Mouse (Mus musculus): ENCODE results near the gene Eif5a. TPM values are rescaled to one million over a fixed set of nuclear protein-coding genes. Genes with fewer than 3 reads are reported as not detected.

The Eif5a gene
- polyA plus RNA-seq, 1 experiment, result 702 TPM

DNA sequence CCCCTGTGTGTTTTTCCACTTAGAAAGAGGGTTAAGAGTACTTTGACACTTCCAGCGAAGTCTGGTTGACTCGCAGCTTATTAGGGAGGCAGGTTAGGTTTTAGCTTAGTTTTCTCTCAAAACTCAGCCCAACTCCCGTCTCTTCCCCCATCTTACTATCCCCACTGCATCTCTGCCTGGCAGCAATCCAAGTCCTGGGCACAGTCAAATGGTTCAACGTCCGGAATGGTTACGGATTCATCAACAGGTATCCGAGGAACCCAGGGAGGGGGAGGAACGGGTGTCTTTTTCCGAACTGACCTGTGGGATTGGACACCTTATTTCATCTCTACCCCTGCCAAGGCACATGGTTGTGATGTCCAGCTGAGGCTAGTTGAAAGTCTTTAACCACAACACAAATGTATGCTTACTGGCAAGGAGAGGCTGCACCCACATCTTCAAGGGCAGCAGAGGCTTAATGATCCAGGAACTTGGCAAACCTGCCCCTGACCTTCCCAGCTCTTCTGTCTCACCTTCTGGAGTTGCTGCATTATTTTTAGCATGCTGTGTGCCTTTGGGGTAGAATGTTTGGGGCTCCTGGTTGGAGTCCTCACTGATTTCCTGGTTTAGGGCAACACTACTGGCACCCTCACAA lies 15.1 kb upstream of the Eif5a start:
- TF ChIP-seq POLR2A (IDR thresholded peaks at IDR 0.05; ENCODE audit: control insufficient read depth, low read depth, low read length), result no peak
- no peak for TF ChIP-seq CTCF (IDR thresholded peaks at IDR 0.05; ENCODE audit: control insufficient read depth, insufficient read depth, insufficient replicate concordance, low read depth, low read length)
- Histone ChIP-seq H3K4me3 (ENCODE audit: control insufficient read depth, low read depth, low read length) (peak overlapping the region; percentile 91), H3K27ac (ENCODE audit: control insufficient read depth, insufficient read depth, low read depth, low read length) (peak overlapping the region; percentile 91), H3K36me3 (ENCODE audit: control insufficient read depth, insufficient read depth, low read length) (peaks cover 5% of the 10 kb centered on the region), H3K27me3 (ENCODE audit: control insufficient read depth, insufficient read depth, low read length) (no peaks in the 10 kb centered on the region), H3K4me1 (ENCODE audit: control insufficient read depth, insufficient read depth, low read length) (peaks cover 8% of the 10 kb centered on the region)

- peak overlapping the region; percentile 91 for H3K27ac ChIP-seq (ENCODE audit: control insufficient read depth, insufficient read depth, low read depth, low read length)
- H3K4me3 ChIP-seq (ENCODE audit: control insufficient read depth, low read depth, low read length), result peak overlapping the region; percentile 91
- TF ChIP-seq CTCF (IDR thresholded peaks at IDR 0.05; ENCODE audit: control insufficient read depth, insufficient read depth, insufficient replicate concordance, low read depth, low read length) (no peak), POLR2A (IDR thresholded peaks at IDR 0.05; ENCODE audit: control insufficient read depth, low read depth, low read length) (no peak)
- H3K36me3 ChIP-seq (ENCODE audit: control insufficient read depth, insufficient read depth, low read length), result peaks cover 5% of the 10 kb centered on the region
- no peaks in the 10 kb centered on the region for H3K27me3 ChIP-seq (ENCODE audit: control insufficient read depth, insufficient read depth, low read length)
- H3K4me1 ChIP-seq (ENCODE audit: control insufficient read depth, insufficient read depth, low read length), result peaks cover 8% of the 10 kb centered on the region
Measured at GRCm38 (mm10) chr11:69936156-69936555, 14.4 kb upstream of the Eif5a start.

GRCm38 (mm10) chr11:69935137-69935879 lies 13.6 kb upstream of the Eif5a start, which contains the start of gene Ybx2:
Gene Ybx2, plus strand, starts transcription at chr11:69935796.
- H3K27me3 ChIP-seq (ENCODE audit: control insufficient read depth, insufficient read depth, low read length), result no peaks in the 10 kb centered on the region

GRCm38 (mm10) chr11:69934681-69935080 lies 12.9 kb upstream of the Eif5a start:
- Histone ChIP-seq H3K27ac (ENCODE audit: control insufficient read depth, insufficient read depth, low read depth, low read length) (peak overlapping the region; percentile 98), H3K4me1 (ENCODE audit: control insufficient read depth, insufficient read depth, low read length) (peaks cover 8% of the 10 kb centered on the region), H3K36me3 (ENCODE audit: control insufficient read depth, insufficient read depth, low read length) (peaks cover 2% of the 10 kb centered on the region; the same call in 1 of the 2 replicates), H3K4me3 (ENCODE audit: control insufficient read depth, low read depth, low read length) (peak overlapping the region; percentile 91), H3K27me3 (ENCODE audit: control insufficient read depth, insufficient read depth, low read length) (no peaks in the 10 kb centered on the region)
- TF ChIP-seq CTCF (IDR thresholded peaks at IDR 0.05; ENCODE audit: control insufficient read depth, insufficient read depth, insufficient replicate concordance, low read depth, low read length) (no peak), POLR2A (IDR thresholded peaks at IDR 0.05; ENCODE audit: control insufficient read depth, low read depth, low read length) (no peak)

More at GRCm38 (mm10) chr11:69935137-69935879, 13.6 kb upstream of the Eif5a start, which contains the start of gene Ybx2:
- Histone ChIP-seq H3K4me1 (ENCODE audit: control insufficient read depth, insufficient read depth, low read length) (peaks cover 6% of the 10 kb centered on the region), H3K36me3 (ENCODE audit: control insufficient read depth, insufficient read depth, low read length) (peaks cover 2% of the 10 kb centered on the region; the same call in 1 of the 2 replicates), H3K27ac (ENCODE audit: control insufficient read depth, insufficient read depth, low read depth, low read length) (peak within 1 kb of the TSS; percentile 98), H3K4me3 (ENCODE audit: control insufficient read depth, low read depth, low read length) (peak within 1 kb of the TSS; percentile 91)
- peak; percentile 59; the same call in 1 of the 2 replicates for TF ChIP-seq POLR2A (IDR thresholded peaks at IDR 0.05; ENCODE audit: control insufficient read depth, low read depth, low read length)
- TF ChIP-seq CTCF (IDR thresholded peaks at IDR 0.05; ENCODE audit: control insufficient read depth, insufficient read depth, insufficient replicate concordance, low read depth, low read length), result no peak

DNA sequence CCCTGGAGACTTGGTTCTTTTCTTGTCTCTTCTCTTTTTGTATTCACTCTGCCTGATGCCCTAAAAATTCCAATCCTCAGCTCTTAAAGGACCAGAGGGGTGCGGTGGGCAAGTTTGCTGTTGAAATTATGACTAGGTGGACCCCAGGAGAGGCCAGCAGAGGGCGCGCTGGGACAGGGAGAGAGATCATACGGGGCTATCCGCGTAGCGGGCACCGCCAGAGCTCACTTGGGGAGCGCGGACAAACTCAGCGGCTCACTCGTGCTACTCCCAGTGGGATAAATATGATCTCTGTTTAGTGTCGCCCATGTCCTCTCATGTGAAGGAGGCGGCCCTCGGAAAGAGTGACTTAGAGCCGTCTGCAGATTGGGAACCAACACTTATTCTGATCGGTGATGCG lies 12.4 kb upstream of the Eif5a start:
- H3K27ac ChIP-seq (ENCODE audit: control insufficient read depth, insufficient read depth, low read depth, low read length), result peak overlapping the region; percentile 98
- H3K36me3 ChIP-seq (ENCODE audit: control insufficient read depth, insufficient read depth, low read length), result peaks cover 2% of the 10 kb centered on the region; the same call in 1 of the 2 replicates
- no peaks in the 10 kb centered on the region for H3K27me3 ChIP-seq (ENCODE audit: control insufficient read depth, insufficient read depth, low read length)

DNA sequence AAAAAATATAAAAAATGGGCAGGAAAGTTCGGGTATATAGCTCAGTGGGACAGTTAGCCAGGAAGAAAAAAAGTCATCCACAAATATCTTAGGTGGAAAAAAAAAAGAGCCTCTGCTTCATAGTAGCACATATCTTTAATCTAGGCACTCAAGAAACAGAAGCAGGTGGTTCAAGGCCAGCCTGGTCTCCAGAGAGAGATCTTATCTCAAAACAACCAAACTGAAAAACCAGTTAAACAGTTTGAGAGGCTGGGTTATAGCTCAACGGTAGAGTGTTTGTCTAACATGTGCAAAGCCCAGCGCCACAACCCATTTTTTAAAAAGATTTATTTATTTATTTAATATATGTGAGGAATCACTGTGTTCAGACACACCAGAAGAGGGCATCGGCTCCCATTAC lies 11.3 kb upstream of the Eif5a start:
- TF ChIP-seq CTCF (IDR thresholded peaks at IDR 0.05; ENCODE audit: control insufficient read depth, insufficient read depth, insufficient replicate concordance, low read depth, low read length), result no peak
- no peak for TF ChIP-seq POLR2A (IDR thresholded peaks at IDR 0.05; ENCODE audit: control insufficient read depth, low read depth, low read length)
- Histone ChIP-seq H3K27me3 (ENCODE audit: control insufficient read depth, insufficient read depth, low read length) (no peaks in the 10 kb centered on the region), H3K4me3 (ENCODE audit: control insufficient read depth, low read depth, low read length) (no peak overlapping the region), H3K4me1 (ENCODE audit: control insufficient read depth, insufficient read depth, low read length) (peaks cover 8% of the 10 kb centered on the region), H3K27ac (ENCODE audit: control insufficient read depth, insufficient read depth, low read depth, low read length) (no peak overlapping the region), H3K36me3 (ENCODE audit: control insufficient read depth, insufficient read depth, low read length) (peaks cover 2% of the 10 kb centered on the region; the same call in 1 of the 2 replicates)

More for the DNA sequence above, 12.4 kb upstream of the Eif5a start:
- TF ChIP-seq CTCF (IDR thresholded peaks at IDR 0.05; ENCODE audit: control insufficient read depth, insufficient read depth, insufficient replicate concordance, low read depth, low read length) (peak; percentile 87), POLR2A (IDR thresholded peaks at IDR 0.05; ENCODE audit: control insufficient read depth, low read depth, low read length) (0 out of 2 replicates have a peak, but pooled peaks have one; percentile 40)
- peaks cover 8% of the 10 kb centered on the region for H3K4me1 ChIP-seq (ENCODE audit: control insufficient read depth, insufficient read depth, low read length)
- peak overlapping the region; percentile 81 for H3K4me3 ChIP-seq (ENCODE audit: control insufficient read depth, low read depth, low read length)

GRCm38 (mm10) chr11:69932254-69932653 lies 10.5 kb upstream of the Eif5a start:
- H3K27me3 ChIP-seq (ENCODE audit: control insufficient read depth, insufficient read depth, low read length), result no peaks in the 10 kb centered on the region
- H3K36me3 ChIP-seq (ENCODE audit: control insufficient read depth, insufficient read depth, low read length), result peaks cover 2% of the 10 kb centered on the region; the same call in 1 of the 2 replicates
- H3K4me3 ChIP-seq (ENCODE audit: control insufficient read depth, low read depth, low read length), result no peak overlapping the region
- TF ChIP-seq POLR2A (IDR thresholded peaks at IDR 0.05; ENCODE audit: control insufficient read depth, low read depth, low read length) (no peak), CTCF (IDR thresholded peaks at IDR 0.05; ENCODE audit: control insufficient read depth, insufficient read depth, insufficient replicate concordance, low read depth, low read length) (no peak)
- no peak overlapping the region for H3K27ac ChIP-seq (ENCODE audit: control insufficient read depth, insufficient read depth, low read depth, low read length)
- peaks cover 8% of the 10 kb centered on the region for H3K4me1 ChIP-seq (ENCODE audit: control insufficient read depth, insufficient read depth, low read length)

All from testis, adult 2 months (tissue).